Mouse (Mus musculus) splenic B cell, adult 2 months (primary cell): ENCODE measurements at regions not wholly inside any gene's neighbourhood (a gene's known extent, or its start where the extent isn't known, plus 50 kb on each side); places are given as distances from the start of the nearest gene placed in this dataset.

Experiments used
- DNase-seq: peaks from one replicate; pipeline ENCODE4 v3.0.0-alpha.2; 2011; ENCODE audit warnings: low read depth, low spot score
- H3K27me3 ChIP-seq: 2 replicates; pipeline ENCODE4 v1.6.1; 2012; ENCODE audit warnings: mild to moderate bottlenecking, low read length, moderate library complexity, mixed read lengths; ENCODE audit not compliant: control insufficient read depth, poor library complexity, insufficient read depth, severe bottlenecking
- H3K36me3 ChIP-seq: 2 replicates; pipeline ENCODE4 v1.6.1; 2012; ENCODE audit warnings: mild to moderate bottlenecking, low read length, moderate library complexity, mixed read lengths; ENCODE audit not compliant: control insufficient read depth, poor library complexity, insufficient read depth, severe bottlenecking

- no peak for DNase-seq
- Histone ChIP-seq H3K27me3 (no peaks in the 10 kb centered on the region), H3K36me3 (no peaks in the 10 kb centered on the region)
Measured at GRCm38 (mm10) chr1:43371863-43372262, 72.5 kb upstream of the Nck2 start.

GRCm38 (mm10) chr1:43374946-43375345 lies 69.4 kb upstream of the Nck2 start:
- H3K36me3 ChIP-seq, result no peaks in the 10 kb centered on the region
- no peaks in the 10 kb centered on the region for H3K27me3 ChIP-seq
- peak; percentile 87 for DNase-seq

- peak; percentile 56 for DNase-seq
- Histone ChIP-seq H3K27me3 (no peaks in the 10 kb centered on the region), H3K36me3 (no peaks in the 10 kb centered on the region)
Measured at GRCm38 (mm10) chr1:43375851-43376250, 68.5 kb upstream of the Nck2 start.

- H3K27me3 ChIP-seq, result no peaks in the 10 kb centered on the region
- no peak for DNase-seq
- no peaks in the 10 kb centered on the region for H3K36me3 ChIP-seq
Measured at GRCm38 (mm10) chr1:43377491-43378263, 66.7 kb upstream of the Nck2 start.

GRCm38 (mm10) chr1:43385008-43385407 lies 59.4 kb upstream of the Nck2 start:
- H3K27me3 ChIP-seq, result no peaks in the 10 kb centered on the region
- DNase-seq, result no peak
- H3K36me3 ChIP-seq, result no peaks in the 10 kb centered on the region

- no peaks in the 10 kb centered on the region for H3K36me3 ChIP-seq
- H3K27me3 ChIP-seq, result no peaks in the 10 kb centered on the region
- DNase-seq, result no peak
Measured at GRCm38 (mm10) chr1:43394035-43394434, 50.3 kb upstream of the Nck2 start.
